Mouse (Mus musculus) spleen, adult 2 months (tissue): ENCODE data around the gene Cd27.

Experiments used
- CTCF ChIP-seq: fragments of 200-500 bp; IDR thresholded peaks from 2 replicates; pipeline ENCODE4 v1.5.1; 2011; ENCODE audit warnings: mild to moderate bottlenecking, inconsistent platforms; ENCODE audit not compliant: insufficient read depth, insufficient read length, insufficient replicate concordance; ENCODE audit errors: extremely low read depth
- POLR2A ChIP-seq: fragments of 200-500 bp; IDR thresholded peaks from 2 replicates; pipeline ENCODE4 v1.6.1; 2011; ENCODE audit warnings: low read depth, low read length, inconsistent platforms

GRCm38 (mm10) chr6:125197166-125197565, 39.6 kb downstream of the Cd27 start:
- TF ChIP-seq CTCF: no peak
- TF ChIP-seq POLR2A: no peak
